Mouse (Mus musculus) liver, embryonic 15.5 days (tissue): ENCODE measurements around the gene Dld. TPM values are rescaled to one million over a fixed set of nuclear protein-coding genes. Genes with fewer than 3 reads are reported as not detected.
A peak's percentile ranks its signal among the peaks of the same experiment; 100 is the strongest.

Experiments
- ATAC-seq: fragments of 200-750 bp; cut with Nextera tagmentation; 2 replicates; pipeline ENCODE4 v1.8.0; 2017; ENCODE audit warnings: moderate number of reproducible peaks, mild to moderate bottlenecking, moderate library complexity; ENCODE audit not compliant: insufficient read depth
- H3K27ac ChIP-seq: fragments of 300-500 bp; sonication (generic); replicated peaks from 2 replicates; pipeline ENCODE4 v1.5.1; 2015; ENCODE audit warnings: mild to moderate bottlenecking, inconsistent platforms
- H3K27me3 ChIP-seq: fragments of 300-500 bp; sonication (generic); 2 replicates; pipeline ENCODE4 v1.6.1; 2015; ENCODE audit warnings: mild to moderate bottlenecking, inconsistent platforms
- H3K36me3 ChIP-seq: fragments of 300-500 bp; sonication (generic); replicated peaks from 2 replicates; pipeline ENCODE4 v1.6.1; 2015; ENCODE audit warnings: moderate library complexity, mild to moderate bottlenecking, inconsistent platforms
- H3K4me1 ChIP-seq: fragments of 300-500 bp; sonication (generic); replicated peaks from 2 replicates; pipeline ENCODE4 v1.6.1; 2015; ENCODE audit warnings: inconsistent platforms
- H3K4me2 ChIP-seq: fragments of 300-500 bp; sonication (generic); 2 replicates; pipeline ENCODE4 v1.6.1; 2015; ENCODE audit warnings: moderate library complexity, mild to moderate bottlenecking, inconsistent platforms
- H3K4me3 ChIP-seq: fragments of 300-500 bp; sonication (generic); replicated peaks from 2 replicates; pipeline ENCODE4 v1.5.1; 2015; ENCODE audit warnings: mild to moderate bottlenecking, inconsistent platforms
- H3K9ac ChIP-seq: fragments of 300-500 bp; sonication (generic); 2 replicates; pipeline ENCODE4 v1.6.1; 2015; ENCODE audit warnings: moderate library complexity, mild to moderate bottlenecking, inconsistent platforms
- H3K9me3 ChIP-seq: fragments of 300-500 bp; sonication (generic); replicated peaks from 2 replicates; pipeline ENCODE4 v1.6.1; 2016; ENCODE audit warnings: inconsistent platforms
- WGBS: fragments of 180-500 bp; shearing (Covaris S2); methylation state at CpG from one replicate; pipeline ENCODE4 v1.1.7; 2015; ENCODE audit warnings: mixed read lengths; ENCODE audit not compliant: insufficient replicate concordance; 5-methylcytosine and 5-hydroxymethylcytosine counted together
- polyA plus RNA-seq: library from polyadenylated mRNA; unstranded; fragments of >200 nt; fragmentation: Nextera tagmentation; extraction: Ambion mirVana; gene quantifications from 2 replicates; pipeline ENCODE4 v1.2.1, GENCODE M21; 2015

Gene Dld
- 66.2 and 74.5 TPM in 2 replicates for polyA plus RNA-seq

DNA sequence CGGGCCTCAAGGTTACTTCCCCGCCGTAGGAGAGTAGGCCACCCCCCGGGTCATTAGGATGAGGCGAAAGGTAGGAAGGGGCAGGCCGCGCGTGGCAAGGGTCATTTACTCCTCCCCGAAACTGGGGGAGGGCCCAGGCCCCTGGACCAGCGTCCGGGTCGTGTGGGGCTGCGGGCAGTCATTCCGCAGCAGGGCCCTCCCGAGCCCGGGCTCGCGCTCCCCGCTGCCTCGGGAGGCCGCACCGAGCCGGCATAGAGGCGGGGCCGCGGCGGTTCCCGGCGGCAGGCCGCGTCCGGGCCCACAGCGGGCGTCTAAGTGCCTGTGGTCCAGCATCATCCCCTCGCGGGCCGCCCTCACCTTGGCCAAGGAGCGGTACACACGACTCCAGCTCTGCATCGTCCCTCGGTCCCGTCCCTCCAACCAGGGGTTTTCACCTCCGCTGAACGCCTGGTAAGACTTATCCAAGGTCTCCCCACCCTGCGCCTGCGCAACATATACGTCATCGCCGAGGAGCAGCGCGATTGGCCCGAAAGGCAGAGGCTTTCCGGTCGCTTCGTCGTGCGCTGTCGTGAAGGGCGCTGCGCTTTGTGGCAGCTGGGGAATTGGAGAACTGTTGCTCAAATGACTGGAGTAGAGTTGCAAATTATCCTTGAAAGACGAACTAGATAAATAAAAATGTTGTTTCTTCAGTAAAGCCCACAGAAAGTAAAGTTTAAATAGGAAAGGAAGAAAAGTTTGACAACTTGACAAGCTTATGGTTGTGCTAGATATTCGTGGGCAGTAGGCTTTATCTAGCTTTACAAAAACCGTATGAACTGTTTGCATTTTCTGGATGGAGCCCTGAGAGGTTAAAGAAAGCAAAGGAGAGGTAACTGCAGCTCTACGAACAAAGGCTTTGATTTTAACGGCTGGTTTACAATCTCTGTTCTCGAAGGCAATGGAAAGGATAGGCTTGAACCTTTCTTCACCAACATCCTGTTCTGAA, at the start of gene Dld:
TSS of gene Dld (minus strand) at position 510 of the 985 bp plus-strand sequence.
- H3K4me2 ChIP-seq: peak within 1 kb of the TSS; percentile 80
- peak within 1 kb of the TSS; percentile 95 for H3K4me3 ChIP-seq
- H3K9ac ChIP-seq: peak within 1 kb of the TSS; percentile 87
- H3K27ac ChIP-seq: peak within 1 kb of the TSS; percentile 84
- no peaks in the 10 kb centered on the region for H3K9me3 ChIP-seq
- no peaks in the 10 kb centered on the region for H3K27me3 ChIP-seq
- peaks cover 22% of the 10 kb centered on the region for H3K36me3 ChIP-seq
- ATAC-seq: peak; percentile 97
- 4% methylated on average over 66 of the region's 66 CpGs for WGBS
- H3K4me1 ChIP-seq: peaks cover 18% of the 10 kb centered on the region

- no peaks in the 10 kb centered on the region for H3K36me3 ChIP-seq
- no peak overlapping the region for H3K4me3 ChIP-seq
- 59% methylated on average over 1 of the region's 1 CpGs for WGBS
- H3K9me3 ChIP-seq: no peaks in the 10 kb centered on the region
- no peak overlapping the region for H3K4me2 ChIP-seq
- no peaks in the 10 kb centered on the region for H3K27me3 ChIP-seq
- no peak for ATAC-seq
- no peaks in the 10 kb centered on the region for H3K4me1 ChIP-seq
- no peak overlapping the region for H3K9ac ChIP-seq
- H3K27ac ChIP-seq: no peak overlapping the region
These were observed 49.6 kb upstream of the Dld start for GRCm38 (mm10) chr12:31400821-31401220.

DNA sequence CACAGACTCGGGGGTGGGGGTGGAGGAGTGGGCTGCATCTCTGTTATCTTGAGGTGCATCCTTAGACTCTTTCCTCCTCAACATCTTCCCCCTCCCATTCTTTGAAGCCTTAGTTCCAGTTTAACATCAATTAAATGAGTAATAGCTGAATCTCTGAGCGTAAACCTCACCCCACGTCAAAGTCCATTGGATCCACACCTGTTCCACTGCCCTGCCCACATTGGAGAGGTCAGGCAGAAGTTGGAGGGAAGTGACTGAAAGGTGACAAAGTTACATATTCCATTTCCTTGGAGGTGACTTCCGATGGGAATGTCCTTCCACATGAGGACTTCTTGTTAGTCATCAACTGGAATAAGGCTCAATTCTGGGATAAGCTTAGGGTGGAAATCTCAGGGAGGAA, 46.5 kb upstream of the Dld start:
- Histone ChIP-seq H3K27me3 (no peaks in the 10 kb centered on the region), H3K4me3 (no peak overlapping the region), H3K9me3 (no peaks in the 10 kb centered on the region), H3K4me2 (no peak overlapping the region), H3K9ac (no peak overlapping the region), H3K27ac (no peak overlapping the region), H3K36me3 (no peaks in the 10 kb centered on the region), H3K4me1 (no peaks in the 10 kb centered on the region)
- ATAC-seq: no peak
- WGBS: 56% methylated on average over 4 of the region's 4 CpGs

- Histone ChIP-seq H3K4me1 (no peaks in the 10 kb centered on the region), H3K36me3 (no peaks in the 10 kb centered on the region), H3K4me3 (no peak overlapping the region), H3K27ac (no peak overlapping the region), H3K9me3 (no peaks in the 10 kb centered on the region), H3K27me3 (no peaks in the 10 kb centered on the region), H3K9ac (no peak overlapping the region), H3K4me2 (no peak overlapping the region)
- 44% methylated on average over 1 of the region's 1 CpGs for WGBS
- ATAC-seq: no peak
These were observed 44.6 kb upstream of the Dld start for GRCm38 (mm10) chr12:31395895-31396294.

DNA sequence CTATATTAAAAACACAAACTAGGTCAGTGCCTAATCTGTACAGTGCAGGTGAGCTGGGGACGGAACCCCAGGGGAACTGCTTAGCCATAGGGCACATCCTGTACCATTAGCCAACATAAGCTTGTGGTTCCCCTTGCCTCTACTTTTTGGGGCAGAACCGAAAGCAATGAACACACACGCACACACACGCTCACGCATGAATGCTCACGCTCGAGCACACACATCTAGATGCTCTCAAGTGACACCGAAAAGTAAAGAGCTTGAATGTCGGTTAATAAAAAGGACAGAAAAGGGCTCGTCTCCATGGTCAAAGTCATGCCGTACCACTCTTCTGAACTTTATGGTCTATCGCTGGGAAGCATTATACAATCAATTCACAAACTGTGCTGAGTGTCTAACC, 40.4 kb upstream of the Dld start:
- Histone ChIP-seq H3K36me3 (no peaks in the 10 kb centered on the region), H3K27ac (no peak overlapping the region), H3K9me3 (no peaks in the 10 kb centered on the region), H3K4me2 (no peak overlapping the region), H3K4me1 (no peaks in the 10 kb centered on the region), H3K27me3 (no peaks in the 10 kb centered on the region), H3K4me3 (no peak overlapping the region), H3K9ac (no peak overlapping the region)
- WGBS: 74% methylated on average over 12 of the region's 12 CpGs
- ATAC-seq: no peak

- no peak for ATAC-seq
- 59% methylated on average over 3 of the region's 3 CpGs for WGBS
- H3K4me1 ChIP-seq: no peaks in the 10 kb centered on the region
- no peak within 1 kb of the TSS for H3K27ac ChIP-seq
- H3K9me3 ChIP-seq: no peaks in the 10 kb centered on the region
- no peaks in the 10 kb centered on the region for H3K27me3 ChIP-seq
- H3K36me3 ChIP-seq: no peaks in the 10 kb centered on the region
- no peak within 1 kb of the TSS for H3K4me2 ChIP-seq
- H3K9ac ChIP-seq: no peak within 1 kb of the TSS
- H3K4me3 ChIP-seq: no peak within 1 kb of the TSS
These were observed 39.3 kb upstream of the Dld start, which contains the start of gene Slc26a3 for GRCm38 (mm10) chr12:31390571-31390970. TSS of gene Slc26a3 (plus strand) at chr12:31390871.

DNA sequence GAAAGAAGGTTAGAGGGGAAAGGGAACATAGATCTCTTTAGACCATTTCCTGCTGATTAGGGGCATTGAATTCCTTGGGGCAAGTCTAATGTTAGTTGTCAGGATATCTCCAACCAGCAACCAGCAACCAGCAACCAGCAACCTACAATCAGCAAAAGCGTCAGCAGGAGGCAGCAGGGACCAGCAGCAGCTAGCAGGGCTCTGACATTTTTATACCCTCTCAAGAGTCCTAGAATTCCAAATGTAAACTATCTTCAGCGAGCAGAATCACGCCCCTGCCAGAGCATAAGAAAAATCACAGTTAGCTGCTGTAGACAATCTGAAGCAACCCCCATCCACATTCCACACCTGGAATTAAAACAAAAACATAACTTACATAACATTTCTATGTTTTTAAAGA, 36.0 kb upstream of the Dld start:
- Histone ChIP-seq H3K4me2 (no peak overlapping the region), H3K27ac (no peak overlapping the region), H3K27me3 (no peaks in the 10 kb centered on the region), H3K36me3 (no peaks in the 10 kb centered on the region), H3K9ac (no peak overlapping the region), H3K4me1 (no peaks in the 10 kb centered on the region), H3K4me3 (no peak overlapping the region), H3K9me3 (no peaks in the 10 kb centered on the region)
- no peak for ATAC-seq
- 41% methylated on average over 3 of the region's 3 CpGs for WGBS

- H3K27me3 ChIP-seq: no peaks in the 10 kb centered on the region
- WGBS: 40% methylated on average over 2 of the region's 2 CpGs
- ATAC-seq: no peak
These were observed 31.2 kb upstream of the Dld start for GRCm38 (mm10) chr12:31382451-31382850.

GRCm38 (mm10) chr12:31380878-31381277, 29.6 kb upstream of the Dld start:
- H3K9ac ChIP-seq: no peak overlapping the region
- H3K27me3 ChIP-seq: no peaks in the 10 kb centered on the region
- WGBS: 41% methylated on average over 2 of the region's 2 CpGs
- no peaks in the 10 kb centered on the region for H3K36me3 ChIP-seq
- ATAC-seq: no peak
- no peaks in the 10 kb centered on the region for H3K9me3 ChIP-seq
- H3K27ac ChIP-seq: no peak overlapping the region
- H3K4me3 ChIP-seq: no peak overlapping the region
- H3K4me1 ChIP-seq: 0 out of 2 replicates have a peak, but pooled peaks cover 6% of the 10 kb centered on the region
- H3K4me2 ChIP-seq: no peak overlapping the region

More at GRCm38 (mm10) chr12:31382451-31382850, 31.2 kb upstream of the Dld start:
- Histone ChIP-seq H3K36me3 (no peaks in the 10 kb centered on the region), H3K4me1 (no peaks in the 10 kb centered on the region), H3K4me2 (no peak overlapping the region), H3K27ac (no peak overlapping the region), H3K9ac (no peak overlapping the region), H3K9me3 (no peaks in the 10 kb centered on the region), H3K4me3 (no peak overlapping the region)

GRCm38 (mm10) chr12:31377241-31377640, 26.0 kb upstream of the Dld start:
- ATAC-seq: no peak
- H3K9ac ChIP-seq: no peak overlapping the region
- H3K27ac ChIP-seq: no peak overlapping the region
- H3K27me3 ChIP-seq: no peaks in the 10 kb centered on the region
- no peaks in the 10 kb centered on the region for H3K9me3 ChIP-seq
- no peak overlapping the region for H3K4me3 ChIP-seq
- no peaks in the 10 kb centered on the region for H3K36me3 ChIP-seq
- 0 out of 2 replicates have a peak, but pooled peaks cover 11% of the 10 kb centered on the region for H3K4me1 ChIP-seq
- no peak overlapping the region for H3K4me2 ChIP-seq
- WGBS: 65% methylated on average over 11 of the region's 11 CpGs

DNA sequence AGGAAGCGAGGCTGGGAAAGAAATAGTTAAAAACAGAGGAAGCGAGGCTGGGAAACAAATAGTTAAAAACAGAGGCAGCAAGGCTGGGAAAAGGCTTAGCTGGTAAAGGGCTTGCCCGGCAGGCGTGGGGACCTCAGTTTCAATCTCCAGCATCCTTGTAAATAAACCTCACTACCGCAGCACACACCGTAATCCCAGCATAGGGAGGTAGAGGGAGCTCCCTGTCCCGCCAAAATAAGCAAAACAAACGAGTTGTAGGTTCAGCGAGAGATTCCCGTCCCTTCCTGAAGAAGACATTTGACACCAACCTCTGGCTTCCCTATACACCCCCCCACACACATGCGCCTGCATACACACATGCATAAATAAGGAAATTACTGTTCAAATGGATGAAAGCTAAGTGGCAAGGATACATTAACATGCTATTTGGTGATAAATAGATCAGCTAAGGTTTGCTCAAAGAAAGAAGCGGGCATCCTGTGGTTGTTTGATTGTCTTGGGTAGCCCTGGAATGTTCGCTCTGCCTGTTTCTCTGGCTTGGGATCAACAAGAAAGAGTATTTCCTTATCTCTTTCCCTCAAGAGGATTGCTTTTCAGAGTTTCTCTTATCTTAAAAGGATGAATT, 25.2 kb upstream of the Dld start:
- 17% methylated on average over 13 of the region's 13 CpGs for WGBS
- peak overlapping the region; percentile 36 for H3K4me2 ChIP-seq
- no peaks in the 10 kb centered on the region for H3K36me3 ChIP-seq
- H3K9me3 ChIP-seq: no peaks in the 10 kb centered on the region
- H3K27ac ChIP-seq: no peak overlapping the region
- peak overlapping the region; percentile 8; the same call in 1 of the 2 replicates for H3K4me3 ChIP-seq
- ATAC-seq: no peak
- H3K27me3 ChIP-seq: no peaks in the 10 kb centered on the region
- no peak overlapping the region for H3K9ac ChIP-seq
- H3K4me1 ChIP-seq: 0 out of 2 replicates have a peak, but pooled peaks cover 11% of the 10 kb centered on the region
